Mouse (Mus musculus): ENCODE data around the gene Ripor3.

Ripor3 gene

DNA sequence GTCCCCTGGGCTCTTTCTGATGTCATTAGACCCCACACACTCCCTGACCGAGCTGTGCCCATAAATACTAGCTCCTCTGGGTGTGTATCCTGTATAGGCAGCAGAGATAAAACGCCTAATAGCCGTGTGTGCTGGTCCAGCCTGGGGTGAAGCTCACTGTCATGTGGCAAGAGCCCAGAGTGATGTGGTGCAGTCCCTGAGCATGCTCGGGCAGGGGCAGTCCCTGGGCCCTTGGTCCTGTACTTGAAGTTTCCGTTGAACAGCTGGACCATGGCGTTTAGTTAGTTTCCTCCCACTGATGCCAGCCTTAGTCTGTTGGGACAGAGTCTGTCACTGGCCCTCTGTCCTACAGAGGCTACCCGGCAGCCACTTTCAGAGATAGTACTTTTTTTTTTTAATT, 55.5 kb downstream of the Ripor3 start:
- DNase-seq (ENCODE audit: low spot score in 2 of 2), result no peak

DNA sequence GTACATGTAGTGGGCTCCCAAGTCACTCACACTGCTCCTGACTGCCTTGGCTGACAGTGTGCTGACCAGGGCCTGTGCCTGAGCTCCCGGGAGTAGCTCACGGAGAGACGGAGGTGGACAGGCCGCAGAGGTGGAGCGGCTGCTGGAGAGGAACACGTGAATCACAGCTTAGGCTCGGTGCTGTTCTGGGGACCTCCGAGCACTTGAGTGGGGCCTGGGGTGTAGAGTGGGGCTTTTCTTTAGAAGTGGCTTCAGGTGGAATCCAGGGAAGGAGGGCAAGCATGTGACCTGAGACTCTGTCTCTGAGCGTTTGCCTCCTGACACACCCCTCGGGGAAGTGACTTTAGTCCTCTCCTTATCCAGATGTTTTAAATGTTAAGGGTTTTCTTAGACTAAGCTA, 56.6 kb downstream of the Ripor3 start:
- DNase-seq (ENCODE audit: low spot score in 2 of 2), result no peak

DNA sequence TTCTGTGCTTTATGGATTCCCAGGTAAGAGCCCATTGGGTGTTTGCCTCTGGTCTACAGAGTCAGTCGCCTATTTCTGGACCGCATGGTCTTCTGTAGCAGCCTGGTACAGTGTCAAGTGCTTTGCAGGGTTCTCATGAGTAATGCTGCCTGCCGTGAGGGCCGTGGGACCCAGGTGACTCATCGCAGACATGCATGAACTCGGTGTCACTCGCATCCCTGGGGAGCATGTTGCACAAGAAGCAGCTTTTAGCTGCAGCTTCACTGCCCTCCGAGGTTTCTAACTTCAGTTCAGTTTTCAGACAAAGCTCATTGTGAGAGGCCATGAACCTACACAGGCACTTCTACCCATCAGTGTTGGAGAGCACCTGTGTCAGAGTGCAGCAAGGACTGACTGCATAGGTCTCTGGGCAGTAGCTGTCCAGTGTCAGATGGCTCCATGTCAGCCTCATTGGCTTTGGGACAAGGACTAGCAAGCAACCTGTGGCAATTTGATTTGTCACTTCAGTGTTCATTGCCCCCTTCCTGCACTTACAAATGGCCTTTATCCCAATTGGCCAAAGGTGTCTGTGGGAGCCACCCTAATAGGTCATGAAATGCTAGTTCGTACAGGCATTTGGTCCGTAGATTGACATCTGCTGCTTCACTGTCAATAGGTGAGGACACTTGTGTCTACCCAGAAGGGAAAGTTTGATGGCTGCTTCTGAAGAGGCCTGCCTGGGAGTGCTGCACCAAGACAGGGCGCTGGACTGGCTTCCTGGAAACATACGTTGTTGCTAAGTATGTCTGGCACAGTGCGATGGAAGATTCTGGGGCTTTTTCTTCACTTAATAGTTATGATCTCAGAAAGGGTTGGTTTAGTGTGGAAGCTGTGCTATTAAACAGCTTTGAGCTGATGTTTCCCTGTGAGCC, 58.9 kb downstream of the Ripor3 start:
- peak in 1 of 2 experiments; percentile 43 for DNase-seq (ENCODE audit: low spot score in 2 of 2)

DNA sequence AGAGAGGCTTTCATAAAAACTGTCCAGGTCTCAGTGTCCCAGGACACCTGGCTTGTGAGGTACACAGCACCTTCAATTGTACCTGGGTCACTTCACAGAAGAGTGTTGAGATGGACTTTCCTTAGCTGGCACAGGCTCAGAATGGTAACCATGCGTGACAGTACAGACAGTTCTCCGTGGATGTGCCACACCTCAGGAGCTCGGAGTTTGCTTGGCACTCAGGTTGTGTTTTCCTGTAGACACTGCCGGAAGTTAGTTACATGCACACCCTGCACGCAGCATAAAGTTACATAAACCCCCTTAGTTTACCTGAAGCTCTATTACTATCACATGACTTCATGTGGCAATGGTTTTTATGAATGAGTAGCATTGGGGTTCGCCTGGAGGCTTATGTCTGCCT, 59.7 kb downstream of the Ripor3 start:
- no peak for DNase-seq (ENCODE audit: low spot score in 2 of 2)

DNA sequence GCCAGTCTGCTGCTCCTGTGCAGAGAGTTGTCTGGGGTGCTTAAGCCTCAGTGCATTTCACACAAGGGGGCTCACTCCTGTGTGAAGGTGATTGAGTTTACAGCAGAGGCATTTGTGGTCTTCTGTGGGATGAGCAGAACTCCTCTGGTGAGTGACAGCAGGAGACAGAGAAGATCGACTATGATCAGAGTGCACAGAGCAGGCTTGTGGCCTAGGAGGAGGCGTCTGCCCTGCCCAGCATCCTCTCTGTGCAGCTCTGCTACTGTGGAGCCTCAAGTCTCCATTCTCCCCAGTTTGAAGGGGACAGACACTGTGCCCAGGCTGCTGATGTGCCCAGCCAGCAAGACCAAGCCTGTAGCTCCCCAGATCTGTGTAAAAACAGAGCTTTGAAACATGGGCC, 60.6 kb downstream of the Ripor3 start:
- no peak for DNase-seq (ENCODE audit: low spot score in 2 of 2)

DNA sequence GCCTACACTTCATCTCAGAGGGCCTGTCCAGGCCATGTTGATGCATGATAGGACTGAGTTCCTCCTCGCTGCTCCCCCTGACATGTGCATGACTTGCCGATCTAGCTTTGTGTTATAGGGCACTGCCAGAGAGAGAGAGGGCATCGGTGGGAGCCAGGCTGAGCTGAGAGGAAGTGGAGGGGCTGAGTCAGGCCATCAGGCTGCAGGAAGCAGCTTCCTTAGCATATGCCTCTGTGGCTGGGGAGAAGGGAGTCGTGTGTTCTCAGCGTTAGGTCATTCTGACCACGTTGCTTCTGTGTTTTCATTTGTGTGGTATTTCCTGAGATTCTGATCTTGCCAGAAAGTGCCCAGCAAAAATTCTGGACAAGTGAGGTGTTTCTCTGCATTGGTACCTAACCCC, 61.2 kb downstream of the Ripor3 start:
- DNase-seq (ENCODE audit: low spot score in 2 of 2), result peak in 1 of 2 experiments; percentile 47

DNA sequence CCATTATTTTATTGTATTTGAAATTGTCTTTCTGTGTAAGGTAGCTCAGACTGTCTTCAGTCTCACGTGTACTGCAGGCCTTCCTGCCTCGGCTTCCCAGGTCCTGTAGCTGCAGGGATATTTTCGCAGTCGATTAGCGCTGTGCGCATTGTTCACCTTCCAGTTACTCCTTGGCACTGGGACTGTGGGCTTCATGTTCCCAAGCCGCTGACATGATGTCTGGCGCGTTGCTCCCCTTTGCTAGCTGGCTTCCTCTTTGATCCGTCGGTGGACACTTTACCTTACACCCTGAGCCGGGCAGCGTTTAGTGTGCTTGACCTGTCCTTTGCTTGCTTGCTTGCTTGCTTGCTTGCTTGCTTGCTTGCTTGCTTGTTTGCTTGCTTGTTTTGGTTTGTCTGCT, 61.9 kb downstream of the Ripor3 start:
- DNase-seq (ENCODE audit: low spot score in 2 of 2), result no peak

DNA sequence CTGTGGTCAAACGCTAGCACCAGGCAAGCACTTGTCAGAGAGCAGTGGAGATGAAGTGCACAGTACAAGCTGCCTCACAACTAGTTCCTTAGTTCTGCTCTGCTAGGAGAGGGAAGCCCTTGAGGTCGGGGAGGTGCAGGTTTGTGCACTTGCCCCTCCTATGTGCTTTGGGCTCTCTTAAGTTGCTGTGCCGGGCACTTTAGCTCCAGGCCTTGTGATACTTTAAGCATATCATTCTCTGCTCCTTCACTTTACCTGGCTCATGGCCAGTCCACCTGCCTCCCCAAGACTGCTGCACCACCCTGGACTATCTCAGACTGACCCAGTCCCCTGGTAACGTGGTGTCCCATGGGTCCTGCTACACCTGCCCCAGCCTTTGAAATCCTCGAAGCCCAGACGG, 62.4 kb downstream of the Ripor3 start:
- DNase-seq (ENCODE audit: low spot score in 2 of 2), result no peak

DNA sequence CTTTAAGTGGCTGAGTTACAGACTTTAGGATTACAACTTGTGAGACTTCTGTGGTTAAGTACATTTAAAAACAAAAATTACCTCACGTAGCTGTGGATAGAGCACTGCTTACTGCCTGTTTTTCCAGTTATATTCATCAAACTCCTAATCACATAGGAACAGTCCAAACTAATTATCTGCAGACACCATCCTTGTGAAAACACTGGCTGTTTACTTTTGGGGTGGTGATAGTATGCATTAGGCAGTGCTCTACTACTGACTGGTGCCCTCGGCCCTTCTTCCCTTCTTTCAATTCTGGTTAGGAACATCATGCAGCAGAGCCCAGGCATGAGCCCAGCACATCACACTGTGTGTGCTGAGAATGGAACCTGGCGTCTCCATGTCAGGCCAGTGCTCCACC, 63.2 kb downstream of the Ripor3 start:
- no peak for DNase-seq (ENCODE audit: low spot score in 2 of 2)

DNA sequence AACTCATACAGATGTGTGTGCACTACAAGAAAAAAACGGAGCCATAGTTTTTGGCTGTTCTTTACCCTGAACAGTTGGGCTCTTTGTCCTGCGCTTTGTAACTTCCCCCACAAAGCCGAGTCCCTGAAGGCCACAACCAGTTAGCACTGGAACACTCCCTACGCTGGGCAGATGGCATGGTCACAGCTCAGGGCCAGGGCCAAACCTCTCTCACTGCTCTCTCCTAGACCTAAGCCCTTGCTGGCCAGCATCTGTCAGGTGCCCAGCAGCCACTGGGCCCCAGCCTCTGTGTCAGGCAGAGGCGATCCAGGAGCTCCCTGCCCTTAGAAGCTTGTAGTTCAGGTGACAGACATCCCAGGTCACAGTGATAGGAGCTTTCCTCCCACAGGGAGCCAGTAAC, 65.0 kb downstream of the Ripor3 start:
- DNase-seq (ENCODE audit: low spot score in 2 of 2), result no peak

DNA sequence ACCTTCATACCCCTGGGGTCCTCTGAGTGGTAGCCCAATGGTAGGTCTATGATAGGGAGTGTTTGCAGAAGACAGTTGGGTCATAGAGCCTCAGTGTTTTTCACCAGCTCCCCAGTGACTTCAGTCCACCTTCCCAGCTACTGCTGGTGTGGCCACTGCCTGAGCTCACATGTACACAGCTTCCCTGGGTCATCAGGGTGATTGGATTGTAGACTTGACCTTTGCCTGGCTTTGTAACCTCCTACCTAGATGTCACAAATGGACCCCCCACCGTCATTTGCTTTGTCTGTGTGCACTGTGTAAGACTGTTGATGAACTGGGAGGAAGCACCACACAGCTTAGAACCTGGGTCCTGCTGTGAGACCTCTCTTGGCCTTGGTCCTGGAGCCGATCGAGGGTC, 66.2 kb downstream of the Ripor3 start:
- DNase-seq (ENCODE audit: low spot score in 2 of 2), result no peak

DNA sequence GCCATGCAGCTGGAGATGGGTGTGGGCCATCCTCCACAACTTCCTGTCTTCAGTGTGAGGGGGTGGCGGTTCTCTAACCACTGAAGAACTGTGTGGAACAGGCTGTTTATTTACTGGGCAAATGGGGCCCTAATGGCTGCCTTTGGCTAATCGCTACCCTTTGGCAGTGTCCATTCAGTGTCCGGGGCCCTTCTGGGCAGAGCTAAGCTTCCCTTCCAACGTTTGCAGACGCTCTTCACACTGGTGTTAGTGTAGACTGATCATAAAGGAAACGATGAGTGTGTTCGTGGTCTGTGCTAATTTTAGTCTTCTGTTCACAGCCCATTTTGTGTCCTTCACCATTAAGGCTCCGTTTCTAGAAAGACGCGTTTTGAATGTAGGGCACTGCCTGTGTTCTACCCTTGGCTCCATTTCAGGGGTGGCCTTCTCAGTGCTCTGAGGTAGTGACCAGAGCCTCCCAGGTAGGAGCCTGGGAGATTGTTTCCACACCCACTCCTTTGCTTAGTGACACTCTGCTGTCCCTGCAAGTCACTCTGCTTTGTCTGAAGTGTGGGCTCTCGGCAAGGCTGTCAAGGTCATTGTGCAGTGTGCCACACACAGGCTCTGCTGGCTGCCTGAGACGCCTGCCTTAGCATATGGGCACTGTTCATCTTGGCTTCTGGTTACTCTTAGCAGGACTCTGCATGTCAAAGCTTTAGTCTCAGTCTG, 67.3 kb downstream of the Ripor3 start:
- peak; percentile 42 to 67 for DNase-seq (ENCODE audit: low spot score in 2 of 2)

DNA sequence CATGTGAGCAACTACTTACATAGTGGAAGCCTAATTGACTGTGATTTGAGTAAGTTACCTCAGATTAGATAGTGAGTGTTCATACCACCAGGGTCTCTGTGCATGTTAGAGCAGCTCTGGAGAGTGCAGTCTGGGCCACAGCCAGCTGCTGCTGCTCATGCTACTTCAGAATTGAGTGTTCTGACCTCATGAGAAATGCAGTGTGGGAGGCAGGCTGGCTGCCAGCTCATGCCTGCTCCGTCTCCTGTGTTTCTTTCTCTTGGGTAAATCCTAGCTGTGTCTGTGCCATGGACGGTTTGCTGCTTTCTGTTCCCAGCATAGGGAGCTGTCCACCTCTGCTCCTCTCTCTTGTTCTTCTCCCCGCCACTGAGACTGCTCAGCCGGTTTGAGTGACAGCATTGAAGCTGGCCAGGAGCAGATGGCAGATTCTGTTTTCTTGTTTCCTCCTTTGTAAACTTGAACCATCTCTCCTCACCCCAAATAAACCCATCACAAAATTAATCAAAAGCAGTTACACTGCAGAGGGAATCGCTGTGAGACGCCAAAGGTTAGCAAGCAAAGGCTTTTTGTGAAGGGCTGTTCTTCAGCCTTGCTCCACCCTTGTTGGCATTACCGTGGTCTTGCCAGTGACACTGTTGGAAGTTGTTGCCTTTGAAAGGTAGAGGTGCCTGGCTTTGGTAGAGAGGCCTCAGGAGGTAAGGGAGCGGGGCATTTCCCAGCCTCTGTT, 68.1 kb downstream of the Ripor3 start:
- DNase-seq (ENCODE audit: low spot score in 2 of 2), result peak in 1 of 2 experiments; percentile 41

DNA sequence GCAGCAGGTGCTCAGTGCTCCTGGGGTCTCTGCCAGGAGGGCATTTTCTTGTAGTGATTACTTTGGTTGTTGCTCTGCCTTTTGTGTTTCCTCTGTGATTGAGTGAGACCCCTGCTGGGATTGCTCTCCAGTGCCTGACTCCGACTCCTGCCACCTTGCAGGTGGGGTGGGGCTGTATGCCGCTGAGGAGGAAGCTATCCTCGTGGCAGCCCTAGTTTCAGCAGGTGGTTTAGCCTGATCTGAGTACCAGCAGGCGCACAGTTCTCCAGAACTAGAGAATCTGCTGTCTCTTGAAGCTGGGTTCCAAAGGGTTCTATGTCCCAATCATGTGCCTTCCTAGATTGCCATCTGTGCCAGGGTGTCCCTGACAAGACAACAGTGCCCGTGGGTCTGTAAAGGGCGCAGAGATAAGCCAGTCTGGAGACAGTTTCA, 68.7 kb downstream of the Ripor3 start:
- DNase-seq (ENCODE audit: low spot score in 2 of 2), result no peak

DNA sequence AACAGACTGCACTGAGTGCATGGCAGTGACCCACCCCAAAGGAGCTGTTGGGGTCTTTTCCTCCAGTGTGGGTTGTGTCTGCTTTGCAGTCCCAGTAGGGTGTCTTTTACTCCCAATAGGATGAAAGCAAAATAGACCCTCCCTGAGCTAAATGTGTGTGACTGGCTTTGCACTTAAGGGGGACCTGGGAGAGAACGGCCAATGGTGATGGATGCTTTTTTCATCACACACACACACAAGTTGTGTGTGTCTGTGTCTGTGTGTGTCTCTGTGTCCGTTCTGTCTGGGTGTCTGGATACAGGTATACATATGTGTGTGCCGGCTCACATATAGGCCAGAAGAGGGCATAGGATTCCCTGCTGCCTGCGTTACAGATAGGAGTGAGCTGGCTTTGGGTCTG, 69.1 kb downstream of the Ripor3 start:
- DNase-seq (ENCODE audit: low spot score in 2 of 2), result no peak

DNA sequence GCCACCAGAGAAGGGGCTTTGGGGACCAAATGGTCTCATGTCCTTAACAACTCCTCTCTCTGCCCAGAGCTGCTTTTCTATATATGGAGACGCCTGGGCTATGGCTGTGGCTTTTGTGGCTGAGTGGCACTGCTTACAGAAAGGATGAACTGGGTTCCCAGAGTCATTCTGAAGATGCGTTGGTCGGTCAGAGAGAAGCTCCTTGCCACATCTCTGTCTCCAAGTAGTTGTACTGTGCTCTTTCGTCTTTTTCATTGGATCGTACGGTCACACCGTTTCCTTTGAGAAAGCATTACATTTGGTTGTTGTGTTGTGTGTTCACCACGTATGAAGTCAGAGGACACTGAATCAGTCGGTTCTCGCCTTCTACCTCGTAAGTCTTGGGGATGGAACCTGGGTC, 69.8 kb downstream of the Ripor3 start:
- no peak for DNase-seq (ENCODE audit: low spot score in 2 of 2)

DNA sequence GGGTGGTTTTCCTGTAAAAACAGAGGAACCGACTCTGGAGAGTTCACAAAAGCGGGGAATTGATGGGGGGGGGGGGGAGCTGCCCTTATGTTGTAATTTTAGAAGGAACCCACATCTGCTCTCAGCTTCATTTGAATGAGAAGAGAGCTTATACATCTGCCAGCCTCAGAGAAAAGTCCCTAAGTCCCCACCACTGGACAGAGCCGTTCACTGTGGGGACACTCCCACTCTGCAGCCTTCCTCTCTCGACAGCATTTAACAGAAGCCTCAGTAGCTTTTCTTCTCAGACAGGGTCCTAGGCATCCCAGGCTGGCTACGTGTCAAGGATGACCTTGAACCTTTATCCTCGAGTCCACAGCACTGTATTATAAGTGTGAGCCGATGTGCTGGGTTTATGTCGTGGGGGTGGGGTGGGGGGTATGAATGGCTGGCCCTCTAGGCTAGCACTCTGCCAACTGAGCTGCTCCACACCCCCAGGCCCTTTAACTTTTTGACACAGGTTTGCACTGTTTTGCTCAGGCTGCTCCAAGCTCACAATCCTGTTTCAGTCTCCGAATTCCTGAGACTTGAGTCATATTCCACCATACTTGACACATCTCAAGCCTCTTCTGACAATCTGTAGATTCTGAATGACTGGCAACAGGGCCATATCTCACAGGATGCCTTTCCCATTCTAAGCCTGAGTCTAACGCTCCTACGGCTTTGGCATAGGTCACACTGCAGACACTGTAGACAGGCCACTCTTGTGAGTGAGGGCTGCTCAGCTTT, 70.6 kb downstream of the Ripor3 start:
- DNase-seq (ENCODE audit: low spot score in 2 of 2), result no peak

DNA sequence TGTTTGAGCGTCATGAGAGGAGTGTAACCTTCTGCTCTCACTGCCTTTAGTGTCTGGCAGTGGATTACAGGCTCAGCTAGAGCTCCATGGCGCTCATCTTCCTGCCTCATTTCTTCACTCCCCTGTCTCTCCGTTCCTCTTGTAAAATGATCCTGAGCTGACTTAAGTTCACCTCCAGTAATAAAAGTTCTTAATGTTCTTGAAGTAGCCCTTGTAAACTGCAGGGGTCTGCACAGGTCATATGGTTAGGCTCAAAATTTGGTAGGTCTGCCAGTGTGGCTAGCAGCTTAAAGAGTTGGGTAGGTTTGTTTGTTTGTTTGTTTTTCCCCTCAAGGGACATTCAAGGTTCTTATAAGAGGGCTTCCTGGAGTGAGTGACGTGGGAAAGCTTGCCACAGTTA, 71.2 kb downstream of the Ripor3 start:
- DNase-seq (ENCODE audit: low spot score in 2 of 2), result no peak

DNA sequence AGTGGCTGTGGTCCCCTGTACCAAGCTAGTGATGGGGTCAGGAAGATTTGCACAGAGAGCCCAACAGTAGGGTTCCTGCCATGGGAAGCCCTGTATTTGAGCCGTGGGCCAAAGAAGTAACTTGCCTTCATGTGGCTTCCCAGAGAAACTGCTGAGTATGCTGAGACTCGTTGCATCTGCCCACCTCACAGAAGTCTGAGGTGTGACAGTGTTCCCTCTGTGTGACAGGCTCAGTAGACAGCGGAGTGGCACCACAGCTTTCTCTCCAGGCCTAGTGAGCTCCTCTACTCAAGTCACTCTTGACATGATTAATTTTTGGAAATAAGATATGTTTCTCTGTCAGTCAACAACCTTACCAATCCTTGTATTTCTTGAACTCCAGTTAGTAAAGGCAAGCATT, 71.6 kb downstream of the Ripor3 start:
- DNase-seq (ENCODE audit: low spot score in 2 of 2), result no peak

DNA sequence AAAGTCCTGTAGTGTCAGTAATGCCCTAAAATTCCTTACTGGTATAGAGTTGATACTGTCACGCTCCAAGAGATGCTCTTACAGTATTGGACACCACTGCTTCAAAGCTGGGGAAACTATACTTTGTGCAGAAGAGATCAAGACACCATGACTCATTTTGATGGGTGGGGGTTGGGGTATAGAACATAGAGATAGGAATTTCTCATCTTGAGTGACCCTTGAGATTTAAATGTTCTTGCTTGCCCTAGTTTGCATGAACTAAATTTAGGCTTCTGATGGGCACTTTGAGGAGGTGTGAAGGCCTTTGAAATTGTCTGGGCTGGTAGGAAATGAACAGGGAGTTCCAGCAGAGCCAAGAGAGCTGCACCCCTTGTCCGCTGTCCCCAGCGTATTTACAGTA, 74.5 kb downstream of the Ripor3 start:
- DNase-seq (ENCODE audit: low spot score in 2 of 2), result no peak

DNA sequence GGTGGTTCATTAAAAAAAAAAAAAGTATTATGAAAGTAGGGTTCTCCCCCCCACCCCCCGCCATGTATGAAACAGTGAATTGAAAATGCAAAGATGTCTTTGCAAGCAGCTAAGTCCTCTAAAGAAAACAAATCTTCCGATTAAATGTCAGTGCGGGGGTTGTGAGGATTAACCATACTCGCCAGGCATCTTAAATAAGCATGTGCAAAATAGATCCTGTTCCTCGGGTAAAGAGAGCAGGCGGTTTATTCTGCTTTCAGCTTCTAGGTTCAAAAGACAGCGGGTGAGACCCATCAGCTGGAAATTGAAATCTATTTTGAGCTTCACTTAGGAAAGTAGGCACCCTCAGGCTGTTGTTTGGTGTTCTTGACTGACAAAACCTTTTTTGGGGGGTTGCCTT, 77.0 kb downstream of the Ripor3 start:
- DNase-seq (ENCODE audit: low spot score in 2 of 2), result no peak
